Mouse (Mus musculus): ENCODE results near the gene Lbhd1. TPM values are rescaled to one million over a fixed set of nuclear protein-coding genes. Genes with fewer than 3 reads are reported as not detected.

The Lbhd1 gene
- total RNA-seq, 2 experiments from 2014 or later, result 1.7 to 3.4 TPM

DNA sequence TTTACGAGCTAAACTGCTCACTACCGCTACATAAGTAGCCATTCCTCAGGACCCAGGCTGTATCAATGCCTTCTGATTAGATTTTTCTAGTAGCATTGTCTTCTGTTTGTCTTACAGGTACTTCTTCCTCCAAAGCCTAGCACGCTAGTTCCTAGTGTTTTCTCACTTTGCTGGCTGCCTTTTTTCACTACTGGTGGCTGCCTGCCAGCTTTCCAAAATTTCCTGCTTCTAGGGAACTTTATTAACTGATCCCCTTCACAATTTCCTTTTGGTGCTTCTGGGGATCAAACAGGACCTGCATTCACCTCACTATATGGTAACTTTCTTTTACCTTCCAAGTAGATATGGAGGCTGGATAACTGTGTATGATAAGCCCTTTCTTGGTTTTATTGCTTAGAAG, 15.5 kb downstream of the Lbhd1 start:
- DNase-seq, result no peak
- intact Hi-C loops (cut with DNase I), result loop anchor here (2.0 kb wide), 1 partner anchor 22 kb away; the partner anchor contains the start of gene B3gat3

DNA sequence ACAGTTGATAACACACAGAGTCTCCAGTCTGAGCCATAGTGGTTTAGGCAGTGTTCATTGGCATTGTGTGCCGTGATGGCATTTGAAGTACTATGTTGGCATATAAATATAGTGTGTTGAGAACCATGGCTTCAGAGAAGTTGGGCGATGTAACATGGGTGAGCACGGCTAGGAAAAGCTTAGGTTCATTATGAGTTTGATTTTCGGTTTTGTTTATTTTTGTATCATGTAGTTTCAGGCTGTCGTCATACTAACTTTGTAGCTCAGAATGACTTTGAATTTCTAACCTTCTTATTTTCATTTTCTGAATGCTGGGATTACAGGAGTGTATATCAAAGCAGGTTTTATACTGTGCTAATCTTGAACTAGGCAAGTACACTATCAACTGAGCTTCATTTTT, 19.9 kb downstream of the Lbhd1 start:
- no peak for DNase-seq
- intact Hi-C loops (cut with DNase I), result no loop called here

DNA sequence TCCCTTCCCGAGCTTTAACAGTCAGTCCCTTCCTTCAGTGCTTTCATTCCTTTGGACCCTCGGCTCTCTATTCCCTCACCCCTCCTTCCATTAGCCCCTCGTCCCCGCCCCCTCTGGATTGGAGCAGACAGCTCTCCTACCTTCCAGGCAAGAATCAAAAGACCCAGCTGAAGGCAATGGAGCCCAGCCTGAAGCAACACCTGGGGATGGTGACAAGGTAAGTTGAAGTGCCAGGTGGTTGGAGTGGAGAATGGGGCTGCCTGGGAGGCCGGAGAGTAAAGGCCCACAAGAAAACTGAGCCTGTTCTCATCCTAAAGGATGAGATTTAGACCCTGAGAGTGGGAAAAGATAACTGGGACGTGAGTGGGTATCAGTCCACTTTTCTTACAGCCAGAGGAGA, 25.0 kb downstream of the Lbhd1 start:
- intact Hi-C loops (cut with DNase I), result no loop called here
- no peak for DNase-seq

DNA sequence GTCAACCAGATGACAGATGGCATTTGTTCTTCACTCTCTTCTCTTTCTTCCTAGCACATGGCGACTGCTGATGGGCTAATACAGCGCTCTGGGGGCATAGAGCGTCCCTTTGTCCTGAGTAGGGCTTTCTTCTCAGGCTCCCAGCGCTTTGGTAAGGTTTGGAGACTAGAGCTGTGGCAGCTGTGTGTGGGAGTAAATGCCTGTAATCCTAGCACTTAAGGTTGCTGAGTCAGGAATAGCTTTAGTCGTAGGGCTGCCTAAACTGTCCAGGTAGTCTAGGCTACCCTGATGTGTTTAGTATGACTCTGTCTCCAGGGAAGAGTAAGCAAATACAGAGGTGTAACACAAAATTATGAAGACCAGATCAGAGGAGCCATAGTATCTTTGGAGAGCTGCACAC, 28.3 kb downstream of the Lbhd1 start:
- no peak for DNase-seq
- intact Hi-C loops (cut with DNase I), result no loop called here

DNA sequence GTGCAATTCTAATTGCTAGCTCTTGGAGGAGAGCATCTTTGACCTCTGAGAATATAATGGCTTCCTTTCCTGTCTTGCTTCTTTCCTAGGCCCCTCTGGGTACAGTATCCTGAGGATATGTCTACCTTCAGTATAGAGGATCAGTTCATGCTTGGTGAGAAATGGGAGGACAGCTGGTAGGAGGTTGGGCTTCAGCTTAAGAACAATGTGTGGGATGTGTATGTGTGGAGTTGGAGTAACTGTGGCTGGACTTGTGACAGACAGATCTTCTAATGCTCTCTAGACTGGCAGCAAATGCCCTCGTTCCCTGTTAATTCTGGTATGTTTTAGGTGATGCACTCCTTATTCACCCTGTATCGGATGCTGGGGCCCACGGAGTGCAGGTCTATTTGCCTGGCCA, 30.7 kb downstream of the Lbhd1 start:
- intact Hi-C loops (cut with DNase I), result no loop called here
- no peak for DNase-seq

DNA sequence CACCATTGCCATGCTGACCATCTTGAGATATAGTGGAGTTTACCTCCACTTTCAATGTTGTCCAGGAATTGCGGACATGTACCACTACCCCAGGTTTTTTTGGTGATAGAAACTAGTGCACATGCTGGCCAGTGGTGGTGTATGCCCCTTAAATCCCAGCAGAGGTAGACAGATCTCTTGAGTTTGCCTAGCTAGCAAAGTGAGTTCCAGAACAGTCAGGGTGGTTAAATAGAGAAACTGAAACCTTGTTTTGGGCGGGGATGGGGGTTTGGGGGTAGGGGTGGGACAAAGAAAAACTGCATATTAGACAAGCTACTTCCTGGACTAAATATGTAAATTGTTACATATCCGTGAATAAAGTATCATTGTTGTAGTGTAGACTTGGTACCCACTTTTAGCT, 35.5 kb downstream of the Lbhd1 start:
- intact Hi-C loops (cut with DNase I), result no loop called here
- DNase-seq, result no peak

DNA sequence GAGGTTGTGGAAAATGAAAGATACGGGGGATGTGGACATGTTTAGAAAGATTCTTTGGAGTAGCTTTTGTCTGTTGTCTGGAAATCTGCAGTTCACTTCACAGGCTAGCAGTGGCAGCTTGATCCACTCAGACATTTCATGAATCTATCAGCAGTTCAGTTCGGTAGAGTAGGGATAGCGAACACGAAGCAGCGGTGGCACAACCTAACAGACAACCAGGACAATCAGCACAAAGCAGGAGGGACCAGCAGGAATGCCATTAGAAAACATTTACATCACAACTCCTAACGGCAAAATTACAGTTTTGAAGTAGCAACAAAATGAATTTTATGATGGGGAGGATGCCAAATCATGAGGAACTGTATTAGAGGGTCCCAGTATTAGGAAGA, 36.1 kb downstream of the Lbhd1 start:
- intact Hi-C loops (cut with DNase I), result loop anchor here (2.0 kb wide), 1 partner anchor 21 kb away; the partner anchor contains the start of gene Ganab
- no peak for DNase-seq

DNA sequence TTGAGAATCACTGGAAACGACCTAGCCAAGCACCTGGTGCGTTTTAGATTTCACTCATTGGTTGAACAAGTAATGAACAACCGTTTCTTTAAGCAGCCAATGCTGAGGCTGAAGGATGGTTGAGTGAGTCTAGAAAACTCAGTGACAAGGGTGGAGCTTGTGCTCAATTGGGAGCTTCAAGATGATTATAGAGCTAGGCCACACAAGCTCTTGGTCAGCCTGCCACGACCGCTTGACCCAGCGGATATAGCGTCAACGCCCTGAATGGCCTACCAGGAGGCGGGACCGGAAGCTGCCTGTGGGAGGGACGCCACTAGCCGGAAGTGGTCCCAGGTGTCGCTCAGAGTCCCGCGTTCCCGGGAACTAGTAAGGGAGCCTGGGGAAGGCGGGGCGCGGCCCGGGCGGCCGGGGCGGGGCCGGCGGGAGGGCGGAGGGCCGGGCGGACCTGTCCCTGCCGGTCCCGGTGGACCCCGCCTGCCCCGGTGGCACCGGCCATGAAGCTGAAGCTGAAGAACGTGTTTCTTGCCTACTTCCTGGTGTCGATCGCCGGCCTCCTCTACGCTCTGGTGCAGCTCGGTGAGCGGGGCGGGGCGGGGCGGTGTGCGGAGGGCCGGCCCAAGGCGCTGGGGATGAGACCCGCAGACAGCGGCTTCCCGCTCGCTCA, 36.7 kb downstream of the Lbhd1 start, which contains the start of gene B3gat3:
TSS of gene B3gat3 (plus strand) at position 302 of the 664 bp plus-strand sequence.
- intact Hi-C loops (cut with DNase I), result loop anchor here (2.0 kb wide), 1 partner anchor 21 kb away; the partner anchor contains the start of gene Ganab

DNA sequence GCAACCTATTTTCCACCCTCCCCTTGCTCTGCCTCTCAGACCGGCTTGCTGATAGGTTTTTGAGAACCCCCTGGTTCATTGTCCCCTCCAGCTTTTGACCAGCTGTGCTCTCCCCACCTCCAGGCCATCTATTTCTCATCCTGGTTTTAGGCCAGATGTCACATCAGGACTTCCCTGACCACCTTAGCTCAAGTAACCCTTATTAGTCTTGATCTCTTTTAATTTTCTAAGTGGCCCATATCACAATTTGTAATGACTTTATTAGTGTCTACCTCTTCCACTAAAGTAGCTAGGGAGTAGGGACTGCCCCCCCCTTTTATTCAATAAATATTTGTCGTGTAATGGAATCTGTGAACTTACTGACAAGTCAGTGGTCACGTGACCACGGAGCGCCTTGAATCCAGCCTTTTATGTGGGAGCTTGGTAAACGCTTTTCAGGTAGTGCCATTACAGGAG, 37.3 kb downstream of the Lbhd1 start:
- intact Hi-C loops (cut with DNase I), result loop anchor here (2.0 kb wide), 1 partner anchor 22 kb away; the partner anchor contains the start of gene Ganab
- DNase-seq, result no peak

More for the DNA sequence above, 36.7 kb downstream of the Lbhd1 start, which contains the start of gene B3gat3:
- peak; percentile 97 for DNase-seq

DNA sequence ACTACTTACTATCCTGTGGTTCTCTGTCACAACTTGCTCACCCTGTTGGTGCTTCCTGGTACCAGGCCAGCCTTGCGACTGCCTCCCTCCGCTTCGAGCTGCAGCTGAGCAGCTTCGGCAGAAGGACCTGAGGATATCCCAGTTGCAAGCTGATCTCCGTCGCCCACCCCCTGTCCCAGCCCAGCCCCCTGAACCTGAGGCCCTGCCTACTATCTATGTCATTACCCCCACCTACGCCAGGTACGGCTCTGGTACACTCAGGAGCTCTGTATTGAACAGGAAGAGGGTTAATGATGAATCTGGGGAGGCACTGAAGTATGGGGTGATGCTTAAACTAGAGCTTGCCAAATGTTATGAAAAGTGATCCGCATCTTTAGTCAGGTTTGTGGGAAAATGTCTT, 38.2 kb downstream of the Lbhd1 start:
- DNase-seq, result no peak
- intact Hi-C loops (cut with DNase I), result loop anchor here (2.0 kb wide), 1 partner anchor 23 kb away; the partner anchor contains the start of gene Ganab

DNA sequence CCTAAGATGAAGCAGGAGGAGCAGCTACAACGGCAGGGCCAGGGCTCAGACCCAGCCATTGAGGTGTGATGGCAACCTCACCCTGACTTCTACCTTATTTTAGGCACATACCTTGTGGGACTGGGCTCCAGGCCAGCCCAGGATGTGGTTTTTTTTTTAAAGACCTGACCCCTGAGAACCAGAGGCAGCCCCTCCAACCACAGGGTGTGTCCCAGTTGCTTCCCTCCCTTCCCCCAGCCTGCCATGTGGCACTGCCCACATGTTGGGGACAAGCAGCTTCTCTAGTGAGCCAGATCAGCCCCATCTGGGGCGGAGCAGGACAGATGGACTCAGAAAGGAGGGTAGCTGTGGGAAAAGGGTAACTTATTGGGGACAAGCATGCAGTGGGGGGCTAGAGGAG, 43.2 kb downstream of the Lbhd1 start:
- DNase-seq, result no peak
- intact Hi-C loops (cut with DNase I), result no loop called here

DNA sequence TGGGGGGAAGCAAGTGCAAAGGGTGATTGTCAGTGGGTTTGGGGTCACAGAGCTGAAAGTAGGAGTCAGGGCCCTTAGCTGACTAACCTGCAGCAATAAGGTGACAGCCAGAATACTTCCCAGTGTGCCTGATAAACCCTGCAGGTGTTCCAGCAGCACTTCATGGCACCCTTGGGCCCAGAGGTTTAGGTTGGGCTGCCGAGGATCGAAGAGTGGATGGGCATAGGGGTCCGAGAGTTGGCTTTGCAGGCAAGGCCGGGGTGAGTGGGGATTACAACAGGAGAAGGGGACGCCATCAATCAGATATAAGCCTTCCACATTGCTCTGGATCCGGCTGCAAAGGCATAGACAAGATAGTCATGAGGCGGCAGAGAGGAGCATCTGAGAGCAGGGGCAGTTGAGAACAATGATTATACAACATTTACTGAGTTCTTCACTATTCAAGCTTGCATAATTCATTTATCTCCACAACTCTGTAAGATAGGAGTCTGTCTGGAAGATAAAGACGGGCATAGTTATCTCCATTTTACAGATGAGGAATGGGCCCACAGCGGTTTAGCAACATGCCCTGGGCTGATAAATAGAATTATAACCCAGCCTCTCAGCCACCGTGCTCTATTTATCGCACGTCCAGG, 44.5 kb downstream of the Lbhd1 start:
- intact Hi-C loops (cut with DNase I), result loop anchor here (2.0 kb wide), 1 partner anchor 15 kb away; no protein-coding TSS in a partner anchor
- DNase-seq, result no peak

DNA sequence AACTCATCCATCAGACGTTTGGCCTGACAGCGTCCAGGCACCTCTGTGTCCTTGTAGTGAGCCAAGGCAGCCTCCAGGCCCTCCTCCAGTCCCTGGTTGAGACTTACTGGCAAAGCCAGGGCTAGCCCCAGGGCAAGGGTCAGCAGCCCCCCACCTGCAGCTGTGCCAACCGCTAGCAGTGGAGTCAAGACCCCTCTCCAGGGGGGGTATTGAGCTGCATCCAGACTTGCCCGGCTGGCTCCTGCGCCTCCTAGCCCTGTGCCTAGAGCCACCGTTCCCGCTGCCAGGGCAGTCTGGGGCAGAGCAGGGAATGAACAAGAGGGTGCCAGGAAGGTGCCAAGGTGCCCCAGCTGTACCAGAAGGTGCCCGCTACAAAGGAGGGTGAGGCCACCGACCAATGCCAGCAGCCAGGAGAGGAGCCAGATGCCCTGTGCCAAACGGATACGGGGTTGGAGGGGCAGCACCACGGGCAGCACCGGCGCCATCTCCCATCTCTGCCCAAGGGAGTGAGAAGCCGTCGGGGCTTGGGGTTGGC, 45.2 kb downstream of the Lbhd1 start:
- no peak for DNase-seq
- intact Hi-C loops (cut with DNase I), result loop anchor here (2.0 kb wide), 1 partner anchor 14 kb away; no protein-coding TSS in a partner anchor

DNA sequence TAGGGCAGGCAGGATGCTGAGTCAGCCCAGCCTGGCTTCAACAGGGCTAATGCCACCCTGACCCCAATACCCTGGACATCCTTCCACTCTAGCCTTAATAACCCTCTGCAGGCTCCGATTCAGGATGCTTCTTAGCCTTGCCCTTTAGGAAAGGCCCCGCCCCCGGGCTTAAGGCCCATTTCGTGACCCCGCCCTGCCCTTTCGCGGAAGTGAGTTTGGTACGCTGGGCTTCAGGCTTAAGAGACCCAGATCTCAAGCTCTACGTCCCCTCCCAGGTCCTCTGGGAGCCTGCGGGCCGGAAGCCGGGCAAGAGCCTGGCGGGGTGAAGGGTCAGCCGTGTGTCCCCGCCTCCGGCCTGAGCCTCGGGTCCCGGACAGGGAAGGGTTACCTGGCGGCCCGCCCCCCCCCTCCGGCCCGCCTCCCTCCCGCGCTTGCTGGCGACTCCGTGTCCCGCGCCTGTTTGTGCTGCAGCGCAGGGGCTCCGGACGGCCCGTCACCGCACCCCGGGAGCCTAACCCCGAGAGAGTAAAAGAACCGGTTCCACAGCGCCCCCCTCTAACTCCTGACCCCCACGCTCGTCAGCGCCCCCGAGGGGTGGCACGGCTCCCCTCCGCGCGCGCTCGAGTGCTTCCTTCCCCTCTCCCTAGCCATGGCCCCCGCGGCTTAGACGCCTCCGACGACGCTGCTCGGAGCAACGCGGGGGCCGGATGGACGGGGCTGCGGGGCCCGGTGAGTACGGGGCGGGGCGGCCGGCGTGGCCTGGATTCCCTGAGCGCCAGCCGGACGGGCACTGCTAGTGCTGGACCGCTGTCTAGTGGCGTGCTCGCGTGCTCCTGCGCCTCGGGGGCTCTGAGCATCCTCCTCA, 45.9 kb downstream of the Lbhd1 start, which contains the start of the genes Rom1 and Eml3:
TSS of gene Rom1 (minus strand) at position 133 of the 865 bp plus-strand sequence.
TSS of gene Eml3 (plus strand) at position 329 of the 865 bp plus-strand sequence.
- intact Hi-C loops (cut with DNase I), result loop anchor here (2.0 kb wide), 1 partner anchor 13 kb away; no protein-coding TSS in a partner anchor
- DNase-seq, result peak; percentile 92 to 95

DNA sequence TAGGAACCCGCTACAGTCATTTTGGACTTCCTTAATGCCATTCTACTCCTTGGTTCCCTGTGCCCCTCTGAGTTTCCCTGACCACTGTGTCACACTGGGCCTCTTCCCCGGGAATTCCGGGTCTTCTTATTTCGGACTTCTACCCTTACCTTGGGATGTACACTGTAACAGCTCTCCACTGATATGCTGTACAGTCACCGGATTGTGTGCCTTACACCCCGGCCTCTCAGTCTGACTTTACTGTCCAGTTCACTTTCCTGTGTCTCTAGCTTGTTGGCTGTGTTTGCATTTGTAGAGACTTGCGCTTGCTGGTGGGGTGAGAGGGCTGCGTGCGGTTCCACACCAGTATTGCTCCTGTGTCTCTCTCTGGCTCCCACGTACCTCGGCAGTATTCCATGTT, 46.6 kb downstream of the Lbhd1 start:
- DNase-seq, result no peak
- intact Hi-C loops (cut with DNase I), result no loop called here

DNA sequence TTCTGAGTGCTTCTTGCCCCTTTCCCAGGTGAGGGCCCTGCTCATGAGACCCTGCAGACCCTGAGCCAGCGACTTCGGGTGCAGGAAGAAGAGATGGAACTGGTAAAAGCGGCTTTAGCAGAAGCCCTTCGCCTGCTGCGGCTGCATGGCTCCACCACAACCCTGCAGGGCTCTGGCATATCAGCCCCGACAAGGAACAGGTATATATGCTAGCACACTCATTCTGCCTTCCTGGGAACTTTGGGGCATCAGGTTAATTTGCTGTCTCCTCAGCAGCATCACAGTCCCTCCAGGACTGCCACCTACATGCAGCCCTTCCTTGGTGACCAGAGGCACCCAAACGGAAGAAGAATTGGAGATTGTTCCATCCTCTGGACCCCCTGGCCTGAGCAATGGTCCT, 47.2 kb downstream of the Lbhd1 start:
- intact Hi-C loops (cut with DNase I), result no loop called here

DNA sequence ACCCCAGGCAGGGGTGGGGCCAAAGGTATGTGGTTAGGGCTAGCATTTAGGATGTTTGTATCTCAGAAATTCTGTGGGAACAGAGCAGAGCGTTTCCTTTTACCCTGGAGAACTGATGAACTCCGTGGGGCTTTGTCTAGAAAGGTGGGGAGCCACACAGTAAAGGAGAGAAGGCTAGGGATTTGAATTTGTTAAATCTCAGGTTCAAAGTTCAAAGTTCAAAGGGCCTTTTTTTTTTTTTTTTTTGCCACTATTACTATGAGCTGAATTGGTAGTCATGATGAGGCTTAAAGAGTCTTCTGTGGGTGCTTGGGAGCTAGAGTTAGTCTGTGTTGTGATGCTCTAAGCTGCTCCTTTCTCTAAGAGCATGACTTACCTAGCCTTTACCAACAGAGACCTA, 53.2 kb downstream of the Lbhd1 start:
- no peak for DNase-seq
- intact Hi-C loops (cut with DNase I), result no loop called here

More for the DNA sequence above, 47.2 kb downstream of the Lbhd1 start:
- no peak for DNase-seq

DNA sequence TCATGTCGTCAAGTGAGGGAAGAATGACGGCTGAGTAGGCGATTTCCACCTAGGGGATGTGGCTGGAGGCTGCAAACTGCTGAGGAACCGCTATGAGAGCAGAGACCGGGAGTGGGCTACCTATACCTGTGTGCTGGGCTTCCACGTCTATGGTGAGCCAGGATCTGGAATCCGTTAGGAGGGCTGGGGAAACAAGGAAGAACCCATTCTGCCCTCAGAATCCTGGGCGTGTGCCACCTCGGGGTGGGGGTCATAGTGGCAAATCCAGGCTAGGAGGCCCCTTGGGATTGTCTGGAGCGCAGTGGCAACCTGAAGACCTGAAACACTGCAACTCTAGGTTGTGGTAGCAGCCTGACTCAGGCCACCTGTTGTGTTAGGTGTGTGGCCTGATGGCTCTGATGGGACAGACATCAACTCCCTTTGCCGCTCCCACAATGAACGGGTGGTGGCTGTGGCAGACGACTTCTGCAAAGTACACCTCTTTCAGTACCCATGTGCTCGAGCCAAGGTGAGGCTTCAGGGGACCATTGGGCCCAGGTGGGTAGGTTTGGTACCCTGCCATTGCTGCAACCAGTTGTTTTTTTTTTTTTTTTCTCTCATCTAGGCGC, 57.1 kb downstream of the Lbhd1 start:
- no peak for DNase-seq
- intact Hi-C loops (cut with DNase I), result loop anchor here (2.0 kb wide), 1 partner anchor 48 kb away; the partner anchor contains the start of gene Ints5

DNA sequence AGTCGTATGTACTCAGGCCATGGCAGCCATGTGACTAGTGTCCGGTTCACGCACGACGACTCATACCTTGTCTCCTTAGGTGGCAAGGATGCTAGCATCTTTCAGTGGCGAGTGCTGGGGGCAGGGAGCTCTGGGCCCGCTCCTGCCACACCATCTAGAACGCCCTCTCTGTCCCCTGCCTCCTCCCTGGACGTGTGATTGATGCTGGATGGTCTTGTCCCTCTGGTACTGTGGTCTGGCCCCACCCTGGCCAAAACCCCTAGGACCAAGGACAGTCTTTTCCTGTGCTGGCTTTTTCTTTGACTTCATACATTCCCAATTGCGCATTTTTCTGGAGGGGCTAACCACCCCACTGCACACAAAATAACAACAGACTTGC, 57.6 kb downstream of the Lbhd1 start:
- intact Hi-C loops (cut with DNase I), result loop anchor here (2.0 kb wide), 1 partner anchor 48 kb away; the partner anchor contains the start of gene Ints5
- no peak for DNase-seq
